Mouse (Mus musculus) forebrain, embryonic 11.5 days (tissue): ENCODE data around the gene Ano6. TPM values are rescaled to one million over a fixed set of nuclear protein-coding genes. Genes with fewer than 3 reads are reported as not detected.
A peak's percentile ranks its signal among the peaks of the same experiment; 100 is the strongest.

Experiments
- ATAC-seq: fragments of 200-750 bp; cut with Nextera tagmentation; replicated peaks from 2 replicates; pipeline ENCODE4 v1.8.0; 2017; ENCODE audit warnings: moderate TSS enrichment; ENCODE audit not compliant: low FRiP score
- DNase-seq: peaks from one replicate; pipeline ENCODE4 v3.0.0-alpha.2; 2017; ENCODE audit warnings: low spot score
- H3K27ac ChIP-seq: fragments of 300-500 bp; sonication (generic); 2 replicates; pipeline ENCODE4 v1.5.1; 2014; ENCODE audit warnings: low read depth, low read length
- H3K27me3 ChIP-seq: fragments of 300-500 bp; sonication (generic); 2 replicates; pipeline ENCODE4 v1.6.1; 2014; ENCODE audit warnings: mild to moderate bottlenecking, low read length, mixed read lengths; ENCODE audit not compliant: control insufficient read depth, insufficient read depth
- H3K36me3 ChIP-seq: fragments of 300-500 bp; sonication (generic); 2 replicates; pipeline ENCODE4 v1.6.1; 2014; ENCODE audit warnings: mild to moderate bottlenecking, low read length, moderate library complexity, mixed read lengths; ENCODE audit not compliant: control insufficient read depth, insufficient read depth
- H3K4me1 ChIP-seq: fragments of 300-500 bp; sonication (generic); replicated peaks from 2 replicates; pipeline ENCODE4 v1.6.1; 2014; ENCODE audit warnings: low read length, mixed read lengths; ENCODE audit not compliant: control insufficient read depth, insufficient read depth
- H3K4me2 ChIP-seq: fragments of 300-500 bp; sonication (generic); 2 replicates; pipeline ENCODE4 v1.6.1; 2014; ENCODE audit warnings: low read depth, mild to moderate bottlenecking, low read length, moderate library complexity, mixed read lengths; ENCODE audit not compliant: severe bottlenecking
- H3K4me3 ChIP-seq: fragments of 300-500 bp; sonication (generic); 2 replicates; pipeline ENCODE4 v1.5.1; 2014; ENCODE audit warnings: low read depth, low read length
- H3K9ac ChIP-seq: fragments of 300-500 bp; sonication (generic); 2 replicates; pipeline ENCODE4 v1.6.1; 2014; ENCODE audit warnings: low read length
- H3K9me3 ChIP-seq: fragments of 300-500 bp; sonication (generic); 2 replicates; pipeline ENCODE4 v1.6.1; 2016; ENCODE audit warnings: low read length, mixed read lengths; ENCODE audit not compliant: control insufficient read depth
- WGBS: fragments of 180-500 bp; shearing (Covaris S2); extraction: QIAGEN DNeasy Blood & Tissue Kit; methylation state at CpG from one replicate; pipeline ENCODE4 v1.1.7; 2014; 5-methylcytosine and 5-hydroxymethylcytosine counted together
- polyA plus RNA-seq: library from polyadenylated mRNA; unstranded; fragments of >200 nt; fragmentation: Nextera tagmentation; extraction: Ambion mirVana; gene quantifications from 2 replicates; pipeline ENCODE4 v1.2.1, GENCODE M21; 2014

Ano6 gene
- polyA plus RNA-seq, 1 experiment from 2014 or later, result 40.3 TPM

- Histone ChIP-seq H3K36me3 (no peaks in the 10 kb centered on the region), H3K9me3 (no peaks in the 10 kb centered on the region), H3K4me3 (no peak overlapping the region), H3K27ac (no peak overlapping the region), H3K4me1 (no peaks in the 10 kb centered on the region; the same call in 1 of the 2 replicates), H3K27me3 (no peaks in the 10 kb centered on the region), H3K9ac (no peak overlapping the region), H3K4me2 (no peak overlapping the region)
- WGBS, result 95% methylated on average over 7 of the region's 7 CpGs
- ATAC-seq (no peak), DNase-seq (no peak)
These were observed 7.6 kb downstream of the Ano6 start for GRCm38 (mm10) chr15:95798266-95798665.

- no peaks in the 10 kb centered on the region for H3K36me3 ChIP-seq
- H3K9me3 ChIP-seq, result no peaks in the 10 kb centered on the region
- 95% methylated on average over 5 of the region's 5 CpGs for WGBS
- H3K27me3 ChIP-seq, result no peaks in the 10 kb centered on the region
- H3K27ac ChIP-seq, result no peak overlapping the region
- H3K9ac ChIP-seq, result no peak overlapping the region
- ATAC-seq (no peak), DNase-seq (no peak)
- no peak overlapping the region for H3K4me2 ChIP-seq
- no peak overlapping the region for H3K4me3 ChIP-seq
- H3K4me1 ChIP-seq, result peaks cover 2% of the 10 kb centered on the region; the same call in 1 of the 2 replicates
These were observed 9.0 kb downstream of the Ano6 start for GRCm38 (mm10) chr15:95799632-95800031.

GRCm38 (mm10) chr15:95800051-95800450 lies 9.4 kb downstream of the Ano6 start:
- H3K36me3 ChIP-seq, result no peaks in the 10 kb centered on the region
- H3K4me2 ChIP-seq, result no peak overlapping the region
- no peak overlapping the region for H3K27ac ChIP-seq
- H3K9me3 ChIP-seq, result no peaks in the 10 kb centered on the region
- ATAC-seq (no peak), DNase-seq (peak; percentile 18)
- no peak overlapping the region for H3K4me3 ChIP-seq
- H3K4me1 ChIP-seq, result peaks cover 2% of the 10 kb centered on the region; the same call in 1 of the 2 replicates
- no peak overlapping the region for H3K9ac ChIP-seq
- H3K27me3 ChIP-seq, result no peaks in the 10 kb centered on the region

GRCm38 (mm10) chr15:95801261-95801979 lies 10.8 kb downstream of the Ano6 start:
- ATAC-seq, result no peak
- no peaks in the 10 kb centered on the region for H3K27me3 ChIP-seq
- peak; percentile 31 for DNase-seq
- H3K4me2 ChIP-seq, result no peak overlapping the region
- H3K36me3 ChIP-seq, result no peaks in the 10 kb centered on the region
- no peak overlapping the region for H3K27ac ChIP-seq
- H3K9me3 ChIP-seq, result no peaks in the 10 kb centered on the region
- H3K4me1 ChIP-seq, result peaks cover 2% of the 10 kb centered on the region; the same call in 1 of the 2 replicates
- no peak overlapping the region for H3K4me3 ChIP-seq
- 69% methylated on average over 21 of the region's 21 CpGs for WGBS
- H3K9ac ChIP-seq, result no peak overlapping the region

- Histone ChIP-seq H3K4me1 (peaks cover 2% of the 10 kb centered on the region; the same call in 1 of the 2 replicates), H3K27me3 (no peaks in the 10 kb centered on the region), H3K36me3 (no peaks in the 10 kb centered on the region), H3K27ac (no peak overlapping the region), H3K9ac (no peak overlapping the region), H3K4me2 (no peak overlapping the region), H3K9me3 (no peaks in the 10 kb centered on the region), H3K4me3 (no peak overlapping the region)
- WGBS, result 96% methylated on average over 6 of the region's 6 CpGs
- DNase-seq (peak; percentile 18), ATAC-seq (no peak)
These were observed 11.5 kb downstream of the Ano6 start for GRCm38 (mm10) chr15:95802140-95802539.

- Histone ChIP-seq H3K27ac (no peak overlapping the region), H3K4me2 (no peak overlapping the region)
- ATAC-seq, result no peak
These were observed 12.1 kb downstream of the Ano6 start for GRCm38 (mm10) chr15:95802762-95803161.

GRCm38 (mm10) chr15:95803484-95803883 lies 12.8 kb downstream of the Ano6 start:
- DNase-seq, result no peak
- no peak overlapping the region for H3K27ac ChIP-seq
- H3K4me2 ChIP-seq, result no peak overlapping the region
- no peak overlapping the region for H3K9ac ChIP-seq
- no peaks in the 10 kb centered on the region for H3K36me3 ChIP-seq
- H3K27me3 ChIP-seq, result no peaks in the 10 kb centered on the region
- H3K4me3 ChIP-seq, result no peak overlapping the region
- no peak for ATAC-seq
- no peaks in the 10 kb centered on the region for H3K9me3 ChIP-seq
- peaks cover 2% of the 10 kb centered on the region; the same call in 1 of the 2 replicates for H3K4me1 ChIP-seq
- WGBS, result 85% methylated on average over 3 of the region's 3 CpGs

More at GRCm38 (mm10) chr15:95802762-95803161, 12.1 kb downstream of the Ano6 start:
- 80% methylated on average over 2 of the region's 2 CpGs for WGBS
- DNase-seq, result peak; percentile 18
- Histone ChIP-seq H3K27me3 (no peaks in the 10 kb centered on the region), H3K9ac (no peak overlapping the region), H3K9me3 (no peaks in the 10 kb centered on the region), H3K4me1 (peaks cover 2% of the 10 kb centered on the region; the same call in 1 of the 2 replicates), H3K4me3 (no peak overlapping the region), H3K36me3 (no peaks in the 10 kb centered on the region)

- H3K4me3 ChIP-seq, result no peak overlapping the region
- 58% methylated on average over 7 of the region's 7 CpGs for WGBS
- H3K27ac ChIP-seq, result no peak overlapping the region
- H3K27me3 ChIP-seq, result no peaks in the 10 kb centered on the region
- ATAC-seq (no peak), DNase-seq (no peak)
- H3K4me1 ChIP-seq, result peaks cover 2% of the 10 kb centered on the region; the same call in 1 of the 2 replicates
- H3K4me2 ChIP-seq, result no peak overlapping the region
- no peaks in the 10 kb centered on the region for H3K36me3 ChIP-seq
- no peaks in the 10 kb centered on the region for H3K9me3 ChIP-seq
- no peak overlapping the region for H3K9ac ChIP-seq
These were observed 13.6 kb downstream of the Ano6 start for GRCm38 (mm10) chr15:95804255-95804654.

GRCm38 (mm10) chr15:95805022-95805471 lies 14.4 kb downstream of the Ano6 start:
- Histone ChIP-seq H3K27me3 (no peaks in the 10 kb centered on the region), H3K9ac (no peak overlapping the region), H3K4me2 (no peak overlapping the region), H3K36me3 (no peaks in the 10 kb centered on the region), H3K9me3 (no peaks in the 10 kb centered on the region), H3K4me1 (peaks cover 2% of the 10 kb centered on the region; the same call in 1 of the 2 replicates), H3K27ac (no peak overlapping the region; the same call in 1 of the 2 replicates), H3K4me3 (no peak overlapping the region)
- ATAC-seq, result no peak
- DNase-seq, result no peak
- WGBS, result 77% methylated on average over 5 of the region's 5 CpGs
